Mouse (Mus musculus) kidney, embryonic 15.5 days (tissue): ENCODE data around the gene Foxn4. TPM values are rescaled to one million over a fixed set of nuclear protein-coding genes. Genes with fewer than 3 reads are reported as not detected.

ENCODE experiments used
- ATAC-seq: fragments of 200-750 bp; cut with Nextera tagmentation; replicated peaks from 2 replicates; pipeline ENCODE4 v1.8.0; 2017; ENCODE audit warnings: moderate TSS enrichment; ENCODE audit not compliant: low FRiP score
- H3K27ac ChIP-seq: fragments of 300-500 bp; sonication (generic); 2 replicates; pipeline ENCODE4 v1.5.1; 2015; ENCODE audit warnings: mild to moderate bottlenecking, inconsistent platforms
- H3K27me3 ChIP-seq: fragments of 300-500 bp; sonication (generic); 2 replicates; pipeline ENCODE4 v1.6.1; 2015; ENCODE audit warnings: inconsistent platforms
- H3K36me3 ChIP-seq: fragments of 300-500 bp; sonication (generic); 2 replicates; pipeline ENCODE4 v1.6.1; 2015; ENCODE audit warnings: inconsistent platforms
- H3K4me1 ChIP-seq: fragments of 300-500 bp; sonication (generic); 2 replicates; pipeline ENCODE4 v1.6.1; 2015; ENCODE audit warnings: inconsistent platforms
- H3K4me2 ChIP-seq: fragments of 300-500 bp; sonication (generic); 2 replicates; pipeline ENCODE4 v1.6.1; 2015; ENCODE audit warnings: moderate library complexity, mild to moderate bottlenecking, inconsistent platforms
- H3K4me3 ChIP-seq: fragments of 300-500 bp; sonication (generic); replicated peaks from 2 replicates; pipeline ENCODE4 v1.5.1; 2015; ENCODE audit warnings: mild to moderate bottlenecking, inconsistent platforms
- H3K9ac ChIP-seq: fragments of 300-500 bp; sonication (generic); 2 replicates; pipeline ENCODE4 v1.6.1; 2015; ENCODE audit warnings: mild to moderate bottlenecking, inconsistent platforms
- H3K9me3 ChIP-seq: fragments of 300-500 bp; sonication (generic); replicated peaks from 2 replicates; pipeline ENCODE4 v1.6.1; 2016; ENCODE audit warnings: inconsistent platforms
- WGBS: fragments of 180-500 bp; shearing (Covaris S2); methylation state at CpG from one replicate; pipeline ENCODE4 v1.1.7; 2015; ENCODE audit warnings: mixed read lengths; 5-methylcytosine and 5-hydroxymethylcytosine counted together
- polyA plus RNA-seq: library from polyadenylated mRNA; unstranded; fragments of >200 nt; fragmentation: Nextera tagmentation; extraction: Ambion mirVana; gene quantifications from 2 replicates; pipeline ENCODE4 v1.2.1, GENCODE M21; 2015

The Foxn4 gene
- polyA plus RNA-seq, 1 experiment from 2014 or later: not detected

DNA sequence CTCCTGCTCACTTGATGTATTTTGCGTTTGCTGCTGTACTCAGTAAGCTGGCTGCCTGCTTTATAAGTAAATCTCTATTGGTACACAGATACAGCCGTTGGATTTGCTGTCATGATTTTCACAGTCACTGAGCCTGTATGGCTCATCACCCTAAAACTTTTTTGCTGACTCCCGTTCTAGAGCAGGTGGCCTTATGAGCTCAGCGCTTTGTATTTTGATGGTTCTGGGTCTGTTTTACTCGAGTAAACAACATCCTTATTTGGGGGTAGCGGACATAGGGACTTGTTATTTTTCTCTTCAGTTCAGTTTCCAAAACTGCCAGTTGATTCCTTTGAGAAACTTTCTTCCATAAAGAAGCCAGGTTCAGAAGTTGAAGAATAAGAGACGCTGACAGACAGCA lies 47.6 kb downstream of the Foxn4 start:
- Histone ChIP-seq H3K36me3 (0 out of 2 replicates have a peak, but pooled peaks cover 11% of the 10 kb centered on the region), H3K4me1 (no peaks in the 10 kb centered on the region), H3K9ac (no peak overlapping the region), H3K9me3 (no peaks in the 10 kb centered on the region), H3K27ac (no peak overlapping the region), H3K27me3 (no peaks in the 10 kb centered on the region), H3K4me3 (no peak overlapping the region), H3K4me2 (no peak overlapping the region)
- no peak for ATAC-seq
- WGBS: 94% methylated on average over 7 of the region's 7 CpGs

DNA sequence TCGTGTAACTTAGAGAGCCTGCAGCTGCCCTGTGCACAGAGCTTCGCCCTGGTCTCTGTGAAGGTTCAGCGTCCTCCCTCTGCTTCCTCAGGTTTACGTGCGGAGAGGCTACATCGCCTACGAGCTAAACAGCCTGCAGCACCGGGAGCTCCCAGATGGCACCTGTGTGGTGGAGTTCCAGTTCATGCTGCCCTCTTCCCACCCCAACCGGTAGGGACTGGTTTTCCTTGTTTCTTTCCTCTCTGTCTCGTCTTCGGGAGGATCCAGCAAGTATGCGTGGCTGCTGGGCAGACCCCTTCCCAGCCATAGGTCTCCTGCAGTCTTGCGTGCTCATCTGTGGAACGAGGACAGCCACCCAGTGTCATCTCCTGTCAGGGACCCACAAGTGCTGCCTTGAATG lies 54.8 kb downstream of the Foxn4 start:
- no peak overlapping the region for H3K27ac ChIP-seq
- H3K4me1 ChIP-seq: no peaks in the 10 kb centered on the region
- no peak overlapping the region for H3K4me2 ChIP-seq
- H3K36me3 ChIP-seq: no peaks in the 10 kb centered on the region
- H3K4me3 ChIP-seq: no peak overlapping the region
- no peaks in the 10 kb centered on the region for H3K27me3 ChIP-seq
- no peak for ATAC-seq
- 77% methylated on average over 14 of the region's 14 CpGs for WGBS
- H3K9me3 ChIP-seq: no peaks in the 10 kb centered on the region
- no peak overlapping the region for H3K9ac ChIP-seq

DNA sequence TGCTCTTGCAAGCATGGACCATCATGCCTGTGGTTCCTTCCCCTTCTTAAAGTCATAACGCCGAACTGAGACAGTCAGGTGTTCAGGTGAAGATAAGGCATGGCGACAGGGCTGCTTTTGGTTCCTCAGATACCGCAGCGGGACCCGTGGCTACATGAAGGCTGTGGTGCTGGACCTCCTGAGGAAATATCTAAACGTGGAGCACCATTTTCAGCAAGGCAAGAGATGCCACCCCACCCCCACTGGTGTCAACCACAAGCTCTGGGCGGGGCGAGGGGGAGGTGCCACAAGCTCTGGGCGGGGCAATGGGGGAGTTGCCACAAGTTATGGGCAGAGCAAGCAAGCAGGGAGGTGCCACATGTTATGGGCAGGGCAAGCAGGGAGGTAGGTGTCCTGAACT lies 60.4 kb downstream of the Foxn4 start:
- no peak for ATAC-seq

DNA sequence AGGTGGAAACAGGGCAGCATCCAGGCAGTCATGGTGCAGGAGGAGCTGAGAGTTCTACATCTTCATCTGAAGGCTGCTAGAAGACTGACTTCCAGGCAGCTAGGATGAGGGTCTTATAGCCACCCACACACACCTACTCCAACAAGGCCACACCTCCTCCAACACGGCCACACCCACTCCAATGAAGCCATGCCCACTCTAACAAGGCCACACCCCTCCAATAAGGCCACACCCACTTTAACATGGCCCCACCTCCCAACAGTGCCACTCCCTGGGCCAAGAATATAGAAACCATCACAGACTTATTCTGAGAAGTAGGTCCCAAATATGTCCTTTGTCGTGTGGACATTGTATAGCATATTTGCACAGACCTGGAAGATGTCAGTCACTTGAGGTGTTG lies 67.4 kb downstream of the Foxn4 start:
- H3K9me3 ChIP-seq: no peaks in the 10 kb centered on the region
- H3K36me3 ChIP-seq: no peaks in the 10 kb centered on the region
- H3K27me3 ChIP-seq: no peaks in the 10 kb centered on the region
- no peak overlapping the region for H3K4me3 ChIP-seq
- ATAC-seq: no peak
- no peaks in the 10 kb centered on the region for H3K4me1 ChIP-seq
- H3K4me2 ChIP-seq: no peak overlapping the region
- 79% methylated on average over 2 of the region's 2 CpGs for WGBS
- H3K9ac ChIP-seq: no peak overlapping the region
- H3K27ac ChIP-seq: no peak overlapping the region

More for the DNA sequence above, 60.4 kb downstream of the Foxn4 start:
- Histone ChIP-seq H3K27ac (no peak overlapping the region), H3K4me3 (no peak overlapping the region), H3K4me2 (no peak overlapping the region), H3K9me3 (no peaks in the 10 kb centered on the region), H3K27me3 (no peaks in the 10 kb centered on the region), H3K9ac (no peak overlapping the region), H3K36me3 (no peaks in the 10 kb centered on the region), H3K4me1 (no peaks in the 10 kb centered on the region)
- 76% methylated on average over 10 of the region's 10 CpGs for WGBS

Other genes with a start within 250 kb of the Foxn4 start
- gene Usp30, start 208.3 kb downstream of the Foxn4 start, polyA plus RNA-seq: 12.2 and 14.3 TPM in 2 replicates
- gene Svop, start 182.2 kb downstream of the Foxn4 start, polyA plus RNA-seq: 0.46 and 0.91 TPM in 2 replicates
- gene Alkbh2, start 145.6 kb downstream of the Foxn4 start, polyA plus RNA-seq: 10.7 and 11.8 TPM in 2 replicates
- gene Ung, start 143.4 kb downstream of the Foxn4 start, polyA plus RNA-seq: 61.4 and 63.5 TPM in 2 replicates
- 4.1 and 4.8 TPM in 2 replicates for gene Acacb, start 127.3 kb downstream of the Foxn4 start, polyA plus RNA-seq
- 1.5 and 2.2 TPM in 2 replicates for gene Myo1h, start 15.4 kb upstream of the Foxn4 start, polyA plus RNA-seq
- gene Kctd10, start 106.7 kb upstream of the Foxn4 start, polyA plus RNA-seq: 93.4 and 101 TPM in 2 replicates
- 40.6 and 43.8 TPM in 2 replicates for gene Ube3b, start 106.8 kb upstream of the Foxn4 start, polyA plus RNA-seq
- gene Mmab, start 170.3 kb upstream of the Foxn4 start, polyA plus RNA-seq: 30.5 and 33.4 TPM in 2 replicates
- gene Mvk, start 170.5 kb upstream of the Foxn4 start, polyA plus RNA-seq: 40.2 and 42.8 TPM in 2 replicates